Mouse (Mus musculus): ENCODE measurements around the gene Olfr301. TPM values are rescaled to one million over a fixed set of nuclear protein-coding genes. Genes with fewer than 3 reads are reported as not detected.

Gene Olfr301
- not detected in 2 replicates for polyA plus RNA-seq (2014; fragmentation: Nextera tagmentation; extraction: Ambion mirVana)

- Histone ChIP-seq H3K9me3 (ENCODE audit: control insufficient read depth, low read length) (no peaks in the 10 kb centered on the region), H3K4me3 (ENCODE audit: low read depth, low read length) (no peak within 1 kb of the TSS), H3K4me2 (ENCODE audit: low read depth) (no peak within 1 kb of the TSS), H3K27ac (ENCODE audit: low read depth, low read length) (no peak within 1 kb of the TSS), H3K9ac (ENCODE audit: low read length) (no peak within 1 kb of the TSS), H3K4me1 (ENCODE audit: control insufficient read depth, insufficient read depth, low read length) (no peaks in the 10 kb centered on the region), H3K36me3 (ENCODE audit: control insufficient read depth, insufficient read depth, low read length) (no peaks in the 10 kb centered on the region), H3K27me3 (ENCODE audit: control insufficient read depth, insufficient read depth, low read length) (no peaks in the 10 kb centered on the region)
- 92% methylated on average over 2 of the region's 2 CpGs for WGBS
- DNase-seq (ENCODE audit: low spot score) (no peak), ATAC-seq (ENCODE audit: insufficient read depth, low FRiP score, low TSS enrichment) (no peak)
Measured at GRCm38 (mm10) chr7:86403546-86403945, at the start of gene Olfr301. Gene Olfr301 (plus strand): TSS chr7:86403846.

GRCm38 (mm10) chr7:86366828-86367227 lies 36.8 kb upstream of the Olfr301 start, which contains the start of gene Olfr305:
Gene Olfr305 (minus strand): TSS chr7:86366928.
- ATAC-seq (ENCODE audit: insufficient read depth, low FRiP score, low TSS enrichment) = no peak
- 88% methylated on average over 1 of the region's 1 CpGs for WGBS

GRCm38 (mm10) chr7:86385769-86386168 lies 17.9 kb upstream of the Olfr301 start:
- WGBS = 73% methylated on average over 3 of the region's 3 CpGs
- DNase-seq (ENCODE audit: low spot score) (no peak), ATAC-seq (ENCODE audit: insufficient read depth, low FRiP score, low TSS enrichment) (no peak)
- Histone ChIP-seq H3K4me3 (ENCODE audit: low read depth, low read length) (no peak overlapping the region), H3K9ac (ENCODE audit: low read length) (no peak overlapping the region), H3K27ac (ENCODE audit: low read depth, low read length) (no peak overlapping the region), H3K36me3 (ENCODE audit: control insufficient read depth, insufficient read depth, low read length) (no peaks in the 10 kb centered on the region), H3K27me3 (ENCODE audit: control insufficient read depth, insufficient read depth, low read length) (no peaks in the 10 kb centered on the region), H3K4me2 (ENCODE audit: low read depth) (no peak overlapping the region), H3K9me3 (ENCODE audit: control insufficient read depth, low read length) (no peaks in the 10 kb centered on the region), H3K4me1 (ENCODE audit: control insufficient read depth, insufficient read depth, low read length) (no peaks in the 10 kb centered on the region)

More at GRCm38 (mm10) chr7:86366828-86367227, 36.8 kb upstream of the Olfr301 start, which contains the start of gene Olfr305:
- H3K27me3 ChIP-seq (ENCODE audit: control insufficient read depth, insufficient read depth, low read length) = no peaks in the 10 kb centered on the region
- H3K4me3 ChIP-seq (ENCODE audit: low read depth, low read length) = no peak within 1 kb of the TSS
- H3K9me3 ChIP-seq (ENCODE audit: control insufficient read depth, low read length) = no peaks in the 10 kb centered on the region
- H3K9ac ChIP-seq (ENCODE audit: low read length) = no peak within 1 kb of the TSS
- H3K4me1 ChIP-seq (ENCODE audit: control insufficient read depth, insufficient read depth, low read length) = no peaks in the 10 kb centered on the region
- no peak within 1 kb of the TSS for H3K4me2 ChIP-seq (ENCODE audit: low read depth)
- no peak for DNase-seq (ENCODE audit: low spot score)
- no peaks in the 10 kb centered on the region for H3K36me3 ChIP-seq (ENCODE audit: control insufficient read depth, insufficient read depth, low read length)
- H3K27ac ChIP-seq (ENCODE audit: low read depth, low read length) = no peak within 1 kb of the TSS

- ATAC-seq (ENCODE audit: insufficient read depth, low FRiP score, low TSS enrichment) (no peak), DNase-seq (ENCODE audit: low spot score) (no peak)
- Histone ChIP-seq H3K9me3 (ENCODE audit: control insufficient read depth, low read length) (no peaks in the 10 kb centered on the region), H3K36me3 (ENCODE audit: control insufficient read depth, insufficient read depth, low read length) (no peaks in the 10 kb centered on the region), H3K4me2 (ENCODE audit: low read depth) (no peak within 1 kb of the TSS), H3K27ac (ENCODE audit: low read depth, low read length) (no peak within 1 kb of the TSS), H3K27me3 (ENCODE audit: control insufficient read depth, insufficient read depth, low read length) (no peaks in the 10 kb centered on the region), H3K4me3 (ENCODE audit: low read depth, low read length) (no peak within 1 kb of the TSS), H3K9ac (ENCODE audit: low read length) (no peak within 1 kb of the TSS), H3K4me1 (ENCODE audit: control insufficient read depth, insufficient read depth, low read length) (no peaks in the 10 kb centered on the region)
- WGBS = 76% methylated on average over 1 of the region's 1 CpGs
Measured at GRCm38 (mm10) chr7:86386558-86386957, 17.1 kb upstream of the Olfr301 start, which contains the start of gene Olfr304. Gene Olfr304 (minus strand): TSS chr7:86386658.

- no peak within 1 kb of the TSS for H3K4me2 ChIP-seq (ENCODE audit: low read depth)
- H3K27ac ChIP-seq (ENCODE audit: low read depth, low read length) = no peak within 1 kb of the TSS
- H3K9me3 ChIP-seq (ENCODE audit: control insufficient read depth, low read length) = no peaks in the 10 kb centered on the region
- H3K4me3 ChIP-seq (ENCODE audit: low read depth, low read length) = no peak within 1 kb of the TSS
- H3K27me3 ChIP-seq (ENCODE audit: control insufficient read depth, insufficient read depth, low read length) = no peaks in the 10 kb centered on the region
- DNase-seq (ENCODE audit: low spot score) (no peak), ATAC-seq (ENCODE audit: insufficient read depth, low FRiP score, low TSS enrichment) (no peak)
- no peaks in the 10 kb centered on the region for H3K36me3 ChIP-seq (ENCODE audit: control insufficient read depth, insufficient read depth, low read length)
- H3K9ac ChIP-seq (ENCODE audit: low read length) = no peak within 1 kb of the TSS
- H3K4me1 ChIP-seq (ENCODE audit: control insufficient read depth, insufficient read depth, low read length) = no peaks in the 10 kb centered on the region
Measured at GRCm38 (mm10) chr7:86397689-86398088, 6.0 kb upstream of the Olfr301 start, which contains the start of gene Olfr303. Gene Olfr303 (minus strand): TSS chr7:86397789.

GRCm38 (mm10) chr7:86459621-86460020 lies 56.0 kb downstream of the Olfr301 start, which contains the start of gene Olfr299:
Gene Olfr299 (plus strand): TSS chr7:86459921.
- WGBS = 91% methylated on average over 1 of the region's 1 CpGs
- no peak for ATAC-seq (ENCODE audit: insufficient read depth, low FRiP score, low TSS enrichment)
- Histone ChIP-seq H3K4me3 (ENCODE audit: low read depth, low read length) (no peak within 1 kb of the TSS), H3K9me3 (ENCODE audit: control insufficient read depth, low read length) (no peaks in the 10 kb centered on the region), H3K4me2 (ENCODE audit: low read depth) (no peak within 1 kb of the TSS), H3K9ac (ENCODE audit: low read length) (no peak within 1 kb of the TSS), H3K4me1 (ENCODE audit: control insufficient read depth, insufficient read depth, low read length) (no peaks in the 10 kb centered on the region), H3K36me3 (ENCODE audit: control insufficient read depth, insufficient read depth, low read length) (no peaks in the 10 kb centered on the region), H3K27me3 (ENCODE audit: control insufficient read depth, insufficient read depth, low read length) (no peaks in the 10 kb centered on the region), H3K27ac (ENCODE audit: low read depth, low read length) (no peak within 1 kb of the TSS)
- DNase-seq (ENCODE audit: low spot score) = no peak

Other genes with a start within 250 kb of the Olfr301 start
- gene Vmn2r75, start 232.1 kb upstream of the Olfr301 start, polyA plus RNA-seq (2014; fragmentation: Nextera tagmentation; extraction: Ambion mirVana) = not detected in 2 replicates
- gene Vmn2r76, start 157.5 kb upstream of the Olfr301 start, polyA plus RNA-seq (2014; fragmentation: Nextera tagmentation; extraction: Ambion mirVana) = not detected in 2 replicates
- not detected in 2 replicates for gene Olfr310, start 126.7 kb upstream of the Olfr301 start, polyA plus RNA-seq (2014; fragmentation: Nextera tagmentation; extraction: Ambion mirVana)
- gene Olfr309, start 90.1 kb upstream of the Olfr301 start, polyA plus RNA-seq (2014; fragmentation: Nextera tagmentation; extraction: Ambion mirVana) = not detected in 2 replicates
- not detected in 2 replicates for gene Olfr308, start 78.2 kb upstream of the Olfr301 start, polyA plus RNA-seq (2014; fragmentation: Nextera tagmentation; extraction: Ambion mirVana)
- not detected in 2 replicates for gene Olfr307, start 66.3 kb upstream of the Olfr301 start, polyA plus RNA-seq (2014; fragmentation: Nextera tagmentation; extraction: Ambion mirVana)
- not detected in 2 replicates for gene Olfr305, start 36.9 kb upstream of the Olfr301 start, polyA plus RNA-seq (2014; fragmentation: Nextera tagmentation; extraction: Ambion mirVana)
- gene Olfr304, start 17.2 kb upstream of the Olfr301 start, polyA plus RNA-seq (2014; fragmentation: Nextera tagmentation; extraction: Ambion mirVana) = not detected in 2 replicates
- not detected in 2 replicates for gene Olfr303, start 6.1 kb upstream of the Olfr301 start, polyA plus RNA-seq (2014; fragmentation: Nextera tagmentation; extraction: Ambion mirVana)
- gene Olfr299, start 56.1 kb downstream of the Olfr301 start, polyA plus RNA-seq (2014; fragmentation: Nextera tagmentation; extraction: Ambion mirVana) = not detected in 2 replicates
- not detected in 2 replicates for gene Olfr298, start 88.6 kb downstream of the Olfr301 start, polyA plus RNA-seq (2014; fragmentation: Nextera tagmentation; extraction: Ambion mirVana)
- gene Olfr297, start 116.1 kb downstream of the Olfr301 start, polyA plus RNA-seq (2014; fragmentation: Nextera tagmentation; extraction: Ambion mirVana) = not detected in 2 replicates
- not detected in 2 replicates for gene Olfr295, start 180.0 kb downstream of the Olfr301 start, polyA plus RNA-seq (2014; fragmentation: Nextera tagmentation; extraction: Ambion mirVana)
- not detected in 2 replicates for gene Olfr294, start 212.8 kb downstream of the Olfr301 start, polyA plus RNA-seq (2014; fragmentation: Nextera tagmentation; extraction: Ambion mirVana)
- gene Olfr293, start 245.2 kb downstream of the Olfr301 start, polyA plus RNA-seq (2014; fragmentation: Nextera tagmentation; extraction: Ambion mirVana) = not detected in 2 replicates